Mouse (Mus musculus) C2C12 (cell line): ENCODE data around the gene Ddah2. TPM values are rescaled to one million over a fixed set of nuclear protein-coding genes. Genes with fewer than 3 reads are reported as not detected.

Source experiments
- H3K27me3 ChIP-seq: one replicate; pipeline ENCODE4 v1.6.1; 2011; ENCODE audit not compliant: control insufficient read depth, insufficient read depth, insufficient read length
- H3K36me3 ChIP-seq: one replicate; pipeline ENCODE4 v1.6.1; 2011; ENCODE audit not compliant: control insufficient read depth, insufficient read depth
- H3K4me3 ChIP-seq: one replicate; pipeline ENCODE4 v1.5.1; 2011; ENCODE audit warnings: mild to moderate bottlenecking, control low read depth; ENCODE audit not compliant: poor library complexity, insufficient read depth, severe bottlenecking
- H3K79me2 ChIP-seq: one replicate; pipeline ENCODE4 v1.6.1; 2011; ENCODE audit not compliant: control insufficient read depth, insufficient read depth
- H3K79me3 ChIP-seq: one replicate; pipeline ENCODE4 v1.6.1; 2011; ENCODE audit warnings: low read depth, control low read depth
- H3ac ChIP-seq: one replicate; pipeline ENCODE3; 2011; ENCODE audit warnings: low read depth; ENCODE audit not compliant: control insufficient read depth, insufficient read length
- CEBPB ChIP-seq: IDR thresholded peaks from one replicate; pipeline ENCODE4 v1.6.1; 2011; ENCODE audit warnings: low read depth, mild to moderate bottlenecking, control low read depth, moderate library complexity
- CTCF ChIP-seq: IDR thresholded peaks from one replicate; pipeline ENCODE4 v1.5.1; 2011; ENCODE audit not compliant: control insufficient read depth, insufficient read depth, insufficient read length
- FOSL1 ChIP-seq: IDR thresholded peaks from one replicate; pipeline ENCODE4 v1.8.0; 2011; ENCODE audit warnings: mild to moderate bottlenecking, low read length; ENCODE audit not compliant: poor library complexity, insufficient read depth, severe bottlenecking
- MAX ChIP-seq: IDR thresholded peaks from one replicate; pipeline ENCODE4 v1.6.1; 2011; ENCODE audit warnings: mild to moderate bottlenecking, control low read depth
- MYOD1 ChIP-seq: IDR thresholded peaks from one replicate; pipeline ENCODE4 v1.6.1; 2011; ENCODE audit warnings: low read depth; ENCODE audit not compliant: control insufficient read depth, insufficient read length
- MYOG ChIP-seq: IDR thresholded peaks from one replicate; pipeline ENCODE4 v1.6.1; 2011; ENCODE audit not compliant: control insufficient read depth, insufficient read length; ENCODE audit errors: extremely low read depth
- USF1 ChIP-seq: IDR thresholded peaks from one replicate; pipeline ENCODE4 v1.6.1; 2011; ENCODE audit warnings: low read depth, mild to moderate bottlenecking, control low read depth, moderate library complexity
- polyA plus RNA-seq: library from polyadenylated mRNA; unstranded; fragments of >200 nt; fragmentation: generic; extraction: Trizol; gene quantifications from one replicate; pipeline ENCODE4 v1.2.1, GENCODE M21; 2012; ENCODE audit warnings: missing spikeins

The Ddah2 gene
- polyA plus RNA-seq, 1 experiment = 129 TPM

DNA sequence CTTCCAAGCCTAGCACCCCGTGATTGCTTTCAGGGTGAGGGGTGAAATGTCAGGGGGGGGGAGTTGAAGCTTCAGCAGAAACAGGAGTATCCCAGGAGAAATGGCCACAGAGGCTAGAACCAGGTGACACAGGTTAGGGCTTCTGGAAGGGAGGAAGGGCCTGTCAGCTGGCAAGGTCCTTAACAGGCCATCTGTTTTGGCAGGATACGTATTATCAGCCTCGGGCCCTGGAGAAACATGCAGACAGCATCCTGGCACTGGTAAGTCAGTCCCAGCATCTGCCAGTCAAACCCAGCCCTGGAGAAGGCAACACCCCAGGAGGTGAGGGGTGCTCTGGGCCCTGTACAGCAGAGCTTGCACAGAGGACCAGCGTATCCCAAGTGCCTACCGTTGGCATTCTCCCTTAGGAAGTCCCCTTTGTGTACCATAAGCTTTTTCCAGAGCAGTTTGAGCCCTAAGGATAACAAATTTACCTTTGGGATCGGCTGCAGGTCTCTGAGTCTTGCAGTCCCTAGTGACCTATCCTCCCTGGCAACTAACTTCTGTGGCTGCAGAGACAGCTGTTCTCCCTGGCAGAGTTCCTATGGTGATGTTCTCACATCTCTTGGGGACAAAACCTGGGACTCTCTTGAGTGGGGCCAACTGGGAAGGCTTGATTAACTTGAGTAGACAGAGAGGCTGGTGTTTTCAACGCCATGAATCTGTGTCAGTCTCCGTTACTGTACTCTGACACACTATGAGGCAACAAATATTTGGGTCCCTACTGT is 31.5 kb downstream of the Ddah2 start:
- H3K79me2 ChIP-seq = peaks cover 17% of the 10 kb centered on the region
- H3K4me3 ChIP-seq = peak overlapping the region; percentile 57
- TF ChIP-seq USF1 (no peak), MAX (no peak), MYOD1 (no peak), CTCF (no peak), CEBPB (no peak), FOSL1 (no peak), MYOG (no peak)
- H3K79me3 ChIP-seq = peaks cover 3% of the 10 kb centered on the region
- peak overlapping the region; percentile 12 for H3ac ChIP-seq
- peaks cover 16% of the 10 kb centered on the region for H3K36me3 ChIP-seq
- no peaks in the 10 kb centered on the region for H3K27me3 ChIP-seq

GRCm38 (mm10) chr17:35092403-35093198 is 33.8 kb downstream of the Ddah2 start:
- Histone ChIP-seq H3K79me2 (peaks cover 17% of the 10 kb centered on the region), H3K79me3 (peaks cover 3% of the 10 kb centered on the region), H3K27me3 (no peaks in the 10 kb centered on the region), H3K4me3 (no peak overlapping the region), H3ac (no peak overlapping the region), H3K36me3 (peaks cover 22% of the 10 kb centered on the region)
- TF ChIP-seq USF1 (no peak), MYOG (no peak), FOSL1 (no peak), MYOD1 (no peak)

DNA sequence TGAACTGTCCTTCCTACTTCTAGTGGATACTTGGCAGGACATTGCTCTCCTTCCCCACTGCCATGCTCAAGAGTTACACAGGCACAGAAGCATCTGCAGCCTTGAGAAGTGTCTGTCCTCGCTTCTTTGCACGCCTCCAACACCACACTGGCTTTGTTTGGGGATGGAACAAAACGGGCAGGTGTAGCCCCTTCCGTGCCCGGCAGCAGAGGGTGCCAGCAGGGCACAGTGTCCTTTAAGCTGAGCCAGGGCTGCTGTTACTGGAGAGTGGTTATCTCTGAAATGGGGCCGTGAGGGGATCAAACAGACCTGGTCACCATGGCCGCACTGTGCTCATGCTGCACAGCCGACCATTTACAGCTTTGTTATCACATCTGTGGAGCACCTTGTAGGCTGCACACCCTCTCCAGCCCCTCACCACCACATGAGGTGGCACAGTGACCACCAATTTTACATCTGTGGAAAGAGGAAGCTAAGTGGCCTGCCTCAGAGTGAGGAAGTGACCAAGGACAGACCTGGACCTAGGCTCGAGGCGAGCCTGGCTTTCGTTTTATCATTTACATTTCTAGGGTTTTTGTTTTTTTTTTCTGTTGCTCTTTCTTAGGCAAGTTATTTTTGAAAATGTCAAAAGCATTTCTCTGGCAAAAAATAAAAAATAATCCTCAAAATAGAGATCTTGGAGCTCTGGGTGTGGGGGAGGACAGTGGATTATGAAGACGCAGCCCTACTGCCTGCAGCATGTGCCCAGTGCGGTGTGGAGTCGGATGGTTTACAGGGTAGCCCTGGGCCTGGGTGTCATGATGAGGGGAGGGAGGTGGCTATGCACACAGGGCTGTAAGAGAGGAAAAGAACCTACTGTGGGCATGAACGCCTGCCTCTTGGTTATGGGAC is 35.9 kb downstream of the Ddah2 start:
- H3K27me3 ChIP-seq = no peaks in the 10 kb centered on the region
- H3K36me3 ChIP-seq = peaks cover 28% of the 10 kb centered on the region
- no peak overlapping the region for H3K4me3 ChIP-seq
- peaks cover 14% of the 10 kb centered on the region for H3K79me2 ChIP-seq
- TF ChIP-seq CEBPB = no peak
- no peak for TF ChIP-seq USF1
- TF ChIP-seq MAX = no peak
- no peak for TF ChIP-seq FOSL1
- TF ChIP-seq CTCF = no peak
- TF ChIP-seq MYOD1 = no peak
- TF ChIP-seq MYOG = no peak
- H3ac ChIP-seq = no peak overlapping the region
- peaks cover 3% of the 10 kb centered on the region for H3K79me3 ChIP-seq

GRCm38 (mm10) chr17:35096597-35096996 is 37.8 kb downstream of the Ddah2 start:
- Histone ChIP-seq H3K79me3 (no peaks in the 10 kb centered on the region), H3K79me2 (no peaks in the 10 kb centered on the region), H3K36me3 (peaks cover 39% of the 10 kb centered on the region), H3K4me3 (no peak overlapping the region), H3ac (no peak overlapping the region), H3K27me3 (no peaks in the 10 kb centered on the region)
- TF ChIP-seq MAX = no peak
- TF ChIP-seq MYOG = no peak
- no peak for TF ChIP-seq USF1
- TF ChIP-seq MYOD1 = no peak
- no peak for TF ChIP-seq CEBPB
- no peak for TF ChIP-seq FOSL1
- no peak for TF ChIP-seq CTCF

DNA sequence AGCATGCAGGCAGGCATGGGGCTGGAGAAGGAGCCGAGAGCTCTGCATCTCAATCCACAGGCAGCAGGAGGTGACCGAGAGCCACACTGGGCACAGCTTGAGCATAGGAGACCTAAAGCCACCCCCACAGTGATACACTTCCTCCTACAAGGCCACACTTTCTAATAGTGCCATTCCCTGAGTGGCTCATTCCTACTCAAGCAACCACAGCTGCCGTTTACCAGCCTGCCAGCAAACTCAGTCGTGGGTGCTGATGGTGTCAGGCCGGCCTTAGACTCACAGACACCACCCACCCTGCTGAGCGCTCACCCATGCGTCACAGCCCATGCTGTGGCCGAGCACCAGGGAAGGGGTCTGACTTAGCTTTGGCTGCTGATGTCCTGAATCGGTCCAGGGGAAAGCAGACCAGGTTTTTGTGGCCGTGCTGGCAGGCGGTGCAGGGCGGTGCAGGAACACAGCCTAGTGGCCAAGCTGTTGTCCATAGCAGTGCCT is 38.4 kb downstream of the Ddah2 start:
- no peaks in the 10 kb centered on the region for H3K27me3 ChIP-seq
- no peaks in the 10 kb centered on the region for H3K79me2 ChIP-seq
- H3K4me3 ChIP-seq = no peak overlapping the region
- TF ChIP-seq USF1 (no peak), MYOG (no peak), CTCF (no peak), MAX (no peak), CEBPB (no peak), FOSL1 (no peak), MYOD1 (no peak)
- H3ac ChIP-seq = no peak overlapping the region
- H3K36me3 ChIP-seq = peaks cover 38% of the 10 kb centered on the region
- no peaks in the 10 kb centered on the region for H3K79me3 ChIP-seq
